Mouse (Mus musculus) CD8-positive naive resting alpha-beta T cell, adult 57 days (primary cell): ENCODE measurements around the gene Cdca7. TPM values are rescaled to one million over a fixed set of nuclear protein-coding genes. Genes with fewer than 3 reads are reported as not detected.

Experiments
- total RNA-seq: library from RNA; stranded (reverse); gene quantifications from one replicate; pipeline ENCODE4 v1.2.4, GENCODE M21; 2023

Gene Cdca7
- 7.1 TPM for total RNA-seq

GRCm38 (mm10) chr2:72475797-72476485 lies at the start of gene Cdca7:
Gene Cdca7, plus strand, starts transcription at chr2:72476159.

Other genes with a start within 250 kb of the Cdca7 start
- gene Map3k20, start 190.5 kb upstream of the Cdca7 start, total RNA-seq, result 1.4 TPM